Mouse (Mus musculus) mouse embryonic stem cell (cell line): ENCODE results near the gene Rad51ap1.

Experiments used
- in situ Hi-C, 2 experiments: fragments of 300-500 bp; cut with MboI; formaldehyde crosslinking; loops; 1 replicate in 1 of 2; 3 replicates in 1 of 2; pipeline ENCODE4 v1.14.3; 2019 to 2020; ENCODE audit warnings: low sequenced_read_pairs in 2 of 2, low pct_unique_long_range_greater_than_20kb in 1 of 2, mixed read lengths in 1 of 2; ENCODE audit not compliant: unreplicated experiment in 1 of 2

Rad51ap1 gene

GRCm38 (mm10) chr6:126939487-126940171 is at the start of gene Rad51ap1, which contains the start of gene D6Wsu163e:
TSS of gene Rad51ap1 (minus strand) at chr6:126939587.
TSS of gene D6Wsu163e (plus strand) at chr6:126939962.
- in situ Hi-C loops, result loop anchor here in 1 of 2 experiments (5.0 to 10.0 kb wide), 2 partner anchors 132 to 145 kb away; no protein-coding TSS in a partner anchor

- in situ Hi-C loops, result no loop called here
These were observed 42.3 kb upstream of the Rad51ap1 start for GRCm38 (mm10) chr6:126981539-126982234.

- in situ Hi-C loops, result no loop called here
These were observed 27.0 kb upstream of the Rad51ap1 start for GRCm38 (mm10) chr6:126966241-126967026.

GRCm38 (mm10) chr6:126963426-126963825 is 24.0 kb upstream of the Rad51ap1 start:
- in situ Hi-C loops, result no loop called here

GRCm38 (mm10) chr6:126962709-126963108 is 23.3 kb upstream of the Rad51ap1 start:
- in situ Hi-C loops, result no loop called here

- in situ Hi-C loops, result no loop called here
These were observed 22.1 kb upstream of the Rad51ap1 start for GRCm38 (mm10) chr6:126961371-126962018.

- in situ Hi-C loops, result no loop called here
These were observed 16.3 kb upstream of the Rad51ap1 start for GRCm38 (mm10) chr6:126955734-126956133.

GRCm38 (mm10) chr6:126948336-126948735 is 8.9 kb upstream of the Rad51ap1 start:
- in situ Hi-C loops, result loop anchor here in 1 of 2 experiments (10.0 kb wide), 1 partner anchor 136 kb away; no protein-coding TSS in a partner anchor

GRCm38 (mm10) chr6:126940451-126940850 is 1.1 kb upstream of the Rad51ap1 start:
- in situ Hi-C loops, result loop anchor here in 1 of 2 experiments (10.0 kb wide), 1 partner anchor 144 kb away; no protein-coding TSS in a partner anchor

GRCm38 (mm10) chr6:126938853-126939486 is 417 bp downstream of the Rad51ap1 start:
- in situ Hi-C loops, result loop anchor here in 1 of 2 experiments (5.0 kb wide), 1 partner anchor 132 kb away; no protein-coding TSS in a partner anchor

GRCm38 (mm10) chr6:126938047-126938446 is 1.3 kb downstream of the Rad51ap1 start:
- in situ Hi-C loops, result loop anchor here in 1 of 2 experiments (5.0 kb wide), 1 partner anchor 131 kb away; no protein-coding TSS in a partner anchor

- in situ Hi-C loops, result no loop called here
These were observed 6.5 kb downstream of the Rad51ap1 start for GRCm38 (mm10) chr6:126932896-126933295.

GRCm38 (mm10) chr6:126921111-126921881 is 18.1 kb downstream of the Rad51ap1 start, which contains the start of gene Dyrk4:
TSS of gene Dyrk4 (minus strand) at chr6:126921839.
- in situ Hi-C loops, result loop anchor here in 1 of 2 experiments (10.0 kb wide), 1 partner anchor 116 kb away; no protein-coding TSS in a partner anchor

- in situ Hi-C loops, result no loop called here
These were observed 24.5 kb downstream of the Rad51ap1 start for GRCm38 (mm10) chr6:126914928-126915327.

GRCm38 (mm10) chr6:126910727-126911126 is 28.7 kb downstream of the Rad51ap1 start:
- in situ Hi-C loops, result no loop called here

- in situ Hi-C loops, result no loop called here
These were observed 31.5 kb downstream of the Rad51ap1 start for GRCm38 (mm10) chr6:126907876-126908275.

GRCm38 (mm10) chr6:126907378-126907777 is 32.0 kb downstream of the Rad51ap1 start:
- in situ Hi-C loops, result no loop called here
